17 mouse cellular contexts compared by ENCODE assay signal in genomic region chr1:78417154-78417911, GRCm38 (mm10).
DNase-seq lines count a peak whose midpoint lies in the region; TF ChIP-seq lines count a peak whose summit lies in the region.
"Had no signal": no experiment of that assay in that cellular context is flagged by ENCODE, and none has a peak within 500 bp of the region (broad histone marks: within the 10 kb centered on the region; RNA-seq: fewer than 3 reads in every experiment).

No protein-coding gene starts in this region.

- no peak overlapping the region for H3K4me3 ChIP-seq in heart, adult 2 months
- no peak overlapping the region for H3K4me3 ChIP-seq in heart, embryonic 10.5 days

- H3K27me3 ChIP-seq in heart, adult 2 months (ENCODE audit: control insufficient read depth, insufficient read depth, low read length): no peaks in the 10 kb centered on the region
- no peaks in the 10 kb centered on the region for H3K27me3 ChIP-seq in heart, embryonic 10.5 days (ENCODE audit: insufficient read depth, poor library complexity, severe bottlenecking)
- H3K27me3 ChIP-seq: CH12.LX, Patski had no signal

- H3K4me1 ChIP-seq in heart, adult 2 months (ENCODE audit: control insufficient read depth, insufficient read depth, low read length): no peaks in the 10 kb centered on the region
- H3K4me1 ChIP-seq in heart, embryonic 10.5 days: peaks cover 6% of the 10 kb centered on the region; the same call in 1 of the 2 replicates

- no peak for TF ChIP-seq POLR2A in heart, adult 2 months (IDR thresholded peaks at IDR 0.05; ENCODE audit: insufficient read depth, low read depth, low read length)

- no peak for TF ChIP-seq EP300 in heart, adult 2 months (IDR thresholded peaks at IDR 0.05; ENCODE audit: insufficient read depth, low read depth, low read length)

- DNase-seq in heart, adult 11 months: peak; percentile 70
- DNase-seq in heart, adult 2 months: no peak
- peak; percentile 56 for DNase-seq in heart, embryonic 10.5 days (ENCODE audit: low spot score)
- DNase-seq in heart, postnatal 10 days: no peak
- DNase-seq: adrenal gland, adult 2 months; adrenal gland, adult 8-10 months; adrenal gland, postnatal 10 days; adrenal gland, postnatal 14 days; adrenal gland, postnatal 25 days; adrenal gland, postnatal 36 days; B cell, adult 2 months; cerebellum, adult 11 months; cerebellum, adult 11-12 months; cerebellum, adult 18-20 months had no signal

- TF ChIP-seq CTCF in heart, adult 2 months (IDR thresholded peaks at IDR 0.05): no peak

- no peak overlapping the region for H3K9ac ChIP-seq in heart, adult 2 months (ENCODE audit: low read depth, low read length)

- intact Hi-C loops in heart, adult 2 months (cut with DNase I): no loop called here
- intact Hi-C loops in heart, postnatal 10 days (cut with DNase I): no loop called here

- no peaks in the 10 kb centered on the region for H3K79me2 ChIP-seq in heart, adult 2 months (replicated peaks; ENCODE audit: control insufficient read depth, insufficient read depth, low read length)

- 94% methylated on average over 9 of the region's 9 CpGs for WGBS in heart, adult 2 months
- WGBS in heart, embryonic 10.5 days: 91% methylated on average over 9 of the region's 9 CpGs

- no peak overlapping the region for H3K27ac ChIP-seq in heart, adult 2 months
- no peak overlapping the region for H3K27ac ChIP-seq in heart, embryonic 10.5 days

- H3K36me3 ChIP-seq in heart, adult 2 months (ENCODE audit: control insufficient read depth, insufficient read depth, low read length): no peaks in the 10 kb centered on the region
- peaks cover 12% of the 10 kb centered on the region; the same call in 1 of the 2 replicates for H3K36me3 ChIP-seq in heart, embryonic 10.5 days

- no peaks in the 10 kb centered on the region for H3K9me3 ChIP-seq in heart, embryonic 10.5 days
- H3K9me3 ChIP-seq: G1E had no signal

Comparison
In these comparisons a context has a peak if more than half of its experiments do, and no peak if none do; other contexts are left out.
1. DNase-seq: peak in heart, adult 11 months (single experiment) and heart, embryonic 10.5 days (single experiment); none in heart, adult 2 months (0 of 2) and heart, postnatal 10 days (0 of 2).